Mouse (Mus musculus): Measurements from ENCODE around the gene Supt5.
"Not testable (repeated sequence)": the region's sequence is repeated elsewhere in the genome, so short reads cannot be mapped to it uniquely, and the experiment has no call there.

Supt5 gene

GRCm38 (mm10) chr7:28338108-28338998 lies at the start of gene Supt5:
Supt5 (minus strand) TSS chr7:28338746.
- DNase-seq (ENCODE audit: low read depth, low spot score), result peak; percentile 97

- not testable (repeated sequence) for DNase-seq (ENCODE audit: low read depth, low spot score)
These were observed 48.8 kb upstream of the Supt5 start for GRCm38 (mm10) chr7:28387384-28387783.

GRCm38 (mm10) chr7:28386877-28387276 lies 48.3 kb upstream of the Supt5 start:
- not testable (repeated sequence) for DNase-seq (ENCODE audit: low read depth, low spot score)

GRCm38 (mm10) chr7:28386462-28386861 lies 47.9 kb upstream of the Supt5 start:
- peak; percentile 75 for DNase-seq (ENCODE audit: low read depth, low spot score)

- DNase-seq (ENCODE audit: low read depth, low spot score), result no peak
These were observed 47.5 kb upstream of the Supt5 start for GRCm38 (mm10) chr7:28386007-28386406.

- no peak for DNase-seq (ENCODE audit: low read depth, low spot score)
These were observed 46.6 kb upstream of the Supt5 start for GRCm38 (mm10) chr7:28385196-28385595.

GRCm38 (mm10) chr7:28384162-28384561 lies 45.6 kb upstream of the Supt5 start:
- no peak for DNase-seq (ENCODE audit: low read depth, low spot score)

- DNase-seq (ENCODE audit: low read depth, low spot score), result no peak
These were observed 45.1 kb upstream of the Supt5 start for GRCm38 (mm10) chr7:28383606-28384005.

GRCm38 (mm10) chr7:28382981-28383396 lies 44.4 kb upstream of the Supt5 start:
- DNase-seq (ENCODE audit: low read depth, low spot score), result no peak

- DNase-seq (ENCODE audit: low read depth, low spot score), result no peak
These were observed 43.9 kb upstream of the Supt5 start for GRCm38 (mm10) chr7:28382347-28382951.

- no peak for DNase-seq (ENCODE audit: low read depth, low spot score)
These were observed 43.4 kb upstream of the Supt5 start for GRCm38 (mm10) chr7:28381938-28382337.

GRCm38 (mm10) chr7:28381017-28381790 lies 42.7 kb upstream of the Supt5 start:
- no peak for DNase-seq (ENCODE audit: low read depth, low spot score)

- no peak for DNase-seq (ENCODE audit: low read depth, low spot score)
These were observed 41.9 kb upstream of the Supt5 start, which contains the start of gene Zfp36 for GRCm38 (mm10) chr7:28380237-28381016. Zfp36 (minus strand) TSS chr7:28380253.

GRCm38 (mm10) chr7:28378769-28379651 lies 40.5 kb upstream of the Supt5 start:
- DNase-seq (ENCODE audit: low read depth, low spot score), result peak; percentile 67

- DNase-seq (ENCODE audit: low read depth, low spot score), result no peak
These were observed 39.6 kb upstream of the Supt5 start for GRCm38 (mm10) chr7:28378066-28378690.

- no peak for DNase-seq (ENCODE audit: low read depth, low spot score)
These were observed 38.9 kb upstream of the Supt5 start for GRCm38 (mm10) chr7:28377190-28378065.

- no peak for DNase-seq (ENCODE audit: low read depth, low spot score)
These were observed 37.6 kb upstream of the Supt5 start for GRCm38 (mm10) chr7:28376011-28376771.
